Mouse (Mus musculus) G1E (cell line): Measurements from ENCODE around the gene Elp6. TPM values are rescaled to one million over a fixed set of nuclear protein-coding genes. Genes with fewer than 3 reads are reported as not detected.
A peak's percentile ranks its signal among the peaks of the same experiment; 100 is the strongest.

Experiments
- ATAC-seq: 2 replicates; pipeline ENCODE4 v1.8.0; 2016; ENCODE audit warnings: mild to moderate bottlenecking; ENCODE audit not compliant: insufficient number of reproducible peaks, poor library complexity, low FRiP score, severe bottlenecking; ENCODE audit errors: extremely low read depth
- DNase-seq: peaks from one replicate; pipeline ENCODE4 v3.0.0; 2012; ENCODE audit warnings: low spot score
- H3K27me3 ChIP-seq: 2 replicates; pipeline ENCODE4 v1.6.1; 2012; ENCODE audit warnings: mild to moderate bottlenecking, low read length, inconsistent platforms; ENCODE audit not compliant: insufficient read depth
- H3K36me3 ChIP-seq: replicated peaks from 2 replicates; pipeline ENCODE3; 2012; ENCODE audit warnings: mild to moderate bottlenecking, inconsistent platforms
- H3K4me1 ChIP-seq: 2 replicates; pipeline ENCODE4 v1.6.1; 2012; ENCODE audit warnings: low read depth, low read length, inconsistent platforms, mixed read lengths; ENCODE audit not compliant: insufficient read depth
- H3K4me3 ChIP-seq: 2 replicates; pipeline ENCODE4 v1.5.1; 2012; ENCODE audit warnings: low read depth, mild to moderate bottlenecking, inconsistent platforms, low read length, moderate library complexity, mixed read lengths
- H3K9me3 ChIP-seq: replicated peaks from 2 replicates; pipeline ENCODE4 v1.6.1; 2012; ENCODE audit warnings: inconsistent platforms
- CTCF ChIP-seq: IDR thresholded peaks from 2 replicates; pipeline ENCODE4 v1.5.1; 2012; ENCODE audit warnings: low read depth, low read length, inconsistent platforms, mixed read lengths
- GATA1 ChIP-seq: IDR thresholded peaks from 2 replicates; pipeline ENCODE4 v1.6.1; 2012; ENCODE audit warnings: borderline replicate concordance, low read length, inconsistent platforms, mixed read lengths
- GATA2 ChIP-seq: IDR thresholded peaks from 2 replicates; pipeline ENCODE4 v1.6.1; 2012; ENCODE audit warnings: low read depth, low read length, inconsistent platforms, borderline replicate concordance
- POLR2AphosphoS5 ChIP-seq: IDR thresholded peaks from 2 replicates; pipeline ENCODE4 v1.6.1; 2012; ENCODE audit warnings: low read depth, low read length, inconsistent platforms; ENCODE audit not compliant: insufficient replicate concordance
- TAL1 ChIP-seq: conservative IDR thresholded peaks from 2 replicates; pipeline ENCODE4 v1.6.1; 2012; ENCODE audit warnings: low read depth, low read length, inconsistent platforms, mixed read lengths
- polyA plus RNA-seq: library from polyadenylated mRNA; stranded (reverse); fragments of >175 nt; gene quantifications from 2 replicates; pipeline ENCODE4 v1.2.3, GENCODE M21; 2012
- total RNA-seq, 2 experiments: library from RNA; stranded (forward) in 1 of 2; stranded (reverse) in 1 of 2; fragments of 200-1000 nt in 1 of 2; fragments of >200 nt in 1 of 2; fragmentation: Nextera tagmentation in 1 of 2; gene quantifications; 2 replicates each; pipeline ENCODE4 v1.2.3; 2014 to 2017

The Elp6 gene
- total RNA-seq (2014; fragmentation: Nextera tagmentation) (5.4 and 7.1 TPM in 2 replicates), total RNA-seq (2017) (9.3 and 14.5 TPM in 2 replicates), polyA plus RNA-seq (12.9 and 13.4 TPM in 2 replicates)

- no peaks in the 10 kb centered on the region for H3K27me3 ChIP-seq
- ATAC-seq (peak; percentile 90), DNase-seq (peak; percentile 85)
- no peak for TF ChIP-seq GATA2
- TF ChIP-seq POLR2AphosphoS5: no peak
- no peak for TF ChIP-seq TAL1
- TF ChIP-seq CTCF: no peak
- no peak for TF ChIP-seq GATA1
- peaks cover 32% of the 10 kb centered on the region for H3K4me1 ChIP-seq
- peaks cover 16% of the 10 kb centered on the region for H3K9me3 ChIP-seq
- peak within 1 kb of the TSS; percentile 76 for H3K4me3 ChIP-seq
- peaks cover 32% of the 10 kb centered on the region for H3K36me3 ChIP-seq
Measured at GRCm38 (mm10) chr9:110304969-110305651, at the start of gene Elp6. Elp6 (plus strand) TSS chr9:110305173.

- TF ChIP-seq GATA2: no peak
- no peak for TF ChIP-seq CTCF
- ATAC-seq: no peak
- H3K27me3 ChIP-seq: peaks cover 30% of the 10 kb centered on the region
Measured at GRCm38 (mm10) chr9:110255407-110256019, 49.5 kb upstream of the Elp6 start.

DNA sequence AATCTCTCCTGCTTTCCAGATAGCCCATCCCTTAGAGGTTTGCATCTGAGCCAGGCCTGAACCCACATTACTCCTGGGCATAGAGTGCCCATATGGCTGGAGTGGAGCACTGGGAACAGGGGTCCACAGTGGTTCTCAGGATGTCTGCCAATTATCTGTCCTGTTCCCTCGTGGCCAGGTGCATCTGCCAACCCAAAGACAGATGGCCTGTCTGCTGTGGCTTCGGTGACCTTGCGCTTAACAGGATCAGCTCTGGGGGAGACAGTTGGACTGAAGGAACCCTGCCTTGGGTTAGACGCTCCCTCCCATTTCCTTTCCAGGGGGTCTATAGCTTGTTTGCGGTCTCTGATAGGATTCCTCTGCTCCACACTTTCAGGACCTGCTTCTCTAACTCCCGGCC is 46.3 kb upstream of the Elp6 start:
- no peak for TF ChIP-seq GATA1
- no peak for TF ChIP-seq GATA2
- TF ChIP-seq CTCF: no peak
- no peak for TF ChIP-seq POLR2AphosphoS5
- no peak for TF ChIP-seq TAL1
- no peak for ATAC-seq
- no peak overlapping the region for H3K4me3 ChIP-seq
- H3K4me1 ChIP-seq: no peaks in the 10 kb centered on the region
- H3K27me3 ChIP-seq: peaks cover 51% of the 10 kb centered on the region
- no peaks in the 10 kb centered on the region for H3K36me3 ChIP-seq
- no peaks in the 10 kb centered on the region for H3K9me3 ChIP-seq
- no peak for DNase-seq

More at GRCm38 (mm10) chr9:110255407-110256019, 49.5 kb upstream of the Elp6 start:
- DNase-seq: no peak
- H3K4me1 ChIP-seq: no peaks in the 10 kb centered on the region
- no peaks in the 10 kb centered on the region for H3K9me3 ChIP-seq
- H3K4me3 ChIP-seq: no peak overlapping the region
- H3K36me3 ChIP-seq: no peaks in the 10 kb centered on the region

GRCm38 (mm10) chr9:110259118-110259517 is 45.9 kb upstream of the Elp6 start:
- no peak for DNase-seq
- Histone ChIP-seq H3K4me1 (no peaks in the 10 kb centered on the region), H3K4me3 (no peak overlapping the region), H3K9me3 (no peaks in the 10 kb centered on the region), H3K27me3 (peaks cover 51% of the 10 kb centered on the region), H3K36me3 (no peaks in the 10 kb centered on the region)
- TF ChIP-seq GATA1 (no peak), GATA2 (no peak), TAL1 (no peak), POLR2AphosphoS5 (no peak), CTCF (no peak)
- no peak for ATAC-seq

GRCm38 (mm10) chr9:110263181-110263580 is 41.8 kb upstream of the Elp6 start:
- ATAC-seq (no peak), DNase-seq (no peak)
- peaks cover 45% of the 10 kb centered on the region for H3K27me3 ChIP-seq
- H3K9me3 ChIP-seq: no peaks in the 10 kb centered on the region
- no peaks in the 10 kb centered on the region for H3K4me1 ChIP-seq
- H3K36me3 ChIP-seq: no peaks in the 10 kb centered on the region
- no peak overlapping the region for H3K4me3 ChIP-seq
- TF ChIP-seq TAL1 (no peak), GATA2 (no peak), POLR2AphosphoS5 (no peak), GATA1 (no peak), CTCF (no peak)

- no peaks in the 10 kb centered on the region for H3K9me3 ChIP-seq
- H3K4me1 ChIP-seq: no peaks in the 10 kb centered on the region
- TF ChIP-seq GATA2 (no peak), TAL1 (no peak), GATA1 (no peak), CTCF (no peak), POLR2AphosphoS5 (no peak)
- H3K36me3 ChIP-seq: no peaks in the 10 kb centered on the region
- DNase-seq: no peak
- H3K27me3 ChIP-seq: peaks cover 43% of the 10 kb centered on the region
- no peak for ATAC-seq
- no peak overlapping the region for H3K4me3 ChIP-seq
Measured at GRCm38 (mm10) chr9:110264991-110265390, 40.0 kb upstream of the Elp6 start.
